Mouse (Mus musculus) liver, embryonic 14.5 days (tissue): Measurements from ENCODE around the gene Tapbpl.

Experiments used
- CTCF ChIP-seq: IDR thresholded peaks from 2 replicates; pipeline ENCODE4 v1.5.1; 2016; ENCODE audit warnings: antibody characterized with exemption, low read depth, control low read depth
- EP300 ChIP-seq: IDR thresholded peaks from 2 replicates; pipeline ENCODE4 v1.6.1; 2016; ENCODE audit warnings: antibody characterized with exemption, low read depth

DNA sequence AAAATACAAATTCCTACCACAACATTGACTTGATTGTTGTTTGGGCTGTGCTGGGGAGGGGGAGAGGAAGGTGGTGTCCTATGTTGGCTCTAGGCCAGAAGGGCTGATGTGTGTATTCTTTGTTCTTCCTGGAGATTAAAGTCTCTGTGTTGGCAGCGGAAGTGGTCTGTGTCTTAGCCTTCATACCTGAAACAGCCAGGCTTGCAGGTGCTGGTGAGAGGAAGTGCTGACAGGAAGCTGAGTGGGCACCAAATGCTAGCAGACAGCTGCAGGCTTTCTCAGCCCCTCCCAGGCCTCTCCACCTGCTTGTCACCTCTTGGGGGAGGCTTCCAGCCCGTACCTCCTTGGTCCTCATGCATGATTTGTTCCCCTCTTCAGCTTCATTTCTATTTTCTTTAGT lies 9.5 kb downstream of the Tapbpl start:
- TF ChIP-seq CTCF: no peak
- TF ChIP-seq EP300: no peak
